Mouse (Mus musculus): ENCODE measurements around the gene Asf1a. TPM values are rescaled to one million over a fixed set of nuclear protein-coding genes. Genes with fewer than 3 reads are reported as not detected.
"Not testable (repeated sequence)": the region's sequence is repeated elsewhere in the genome, so short reads cannot be mapped to it uniquely, and the experiment has no call there.

The Asf1a gene
- total RNA-seq, 2 experiments from 2014 or later, result 28.5 to 30.7 TPM

DNA sequence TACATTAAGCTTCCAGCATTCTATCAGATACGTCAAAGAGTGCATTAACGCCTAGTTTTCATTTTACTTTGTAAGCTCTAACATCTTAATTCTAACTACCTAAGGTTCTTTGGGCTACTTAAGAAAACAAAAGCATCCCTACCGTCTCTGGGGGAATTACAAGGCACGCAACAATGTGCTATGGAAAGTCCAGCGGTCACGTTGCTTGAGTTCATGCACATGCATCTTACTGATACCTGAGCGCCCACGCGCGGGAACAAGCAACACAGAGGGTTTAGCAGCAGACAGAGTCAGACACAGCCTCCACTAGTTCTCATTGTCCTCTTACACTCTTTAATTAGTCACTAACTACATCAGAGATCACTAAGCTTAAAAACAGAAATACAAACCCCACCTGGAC, 37.6 kb downstream of the Asf1a start:
- intact Hi-C loops (cut with DNase I), result no loop called here
- DNase-seq (ENCODE audit: low spot score), result no peak

- no peak for DNase-seq (ENCODE audit: low spot score)
- intact Hi-C loops (cut with DNase I), result no loop called here
These were observed 38.9 kb downstream of the Asf1a start for GRCm38 (mm10) chr10:53635246-53635971.

- DNase-seq (ENCODE audit: low spot score), result no peak
- intact Hi-C loops (cut with DNase I), result loop anchor here (1.0 kb wide), 1 partner anchor 155 kb away; no protein-coding TSS in a partner anchor
These were observed 45.0 kb downstream of the Asf1a start for GRCm38 (mm10) chr10:53641507-53641906.

DNA sequence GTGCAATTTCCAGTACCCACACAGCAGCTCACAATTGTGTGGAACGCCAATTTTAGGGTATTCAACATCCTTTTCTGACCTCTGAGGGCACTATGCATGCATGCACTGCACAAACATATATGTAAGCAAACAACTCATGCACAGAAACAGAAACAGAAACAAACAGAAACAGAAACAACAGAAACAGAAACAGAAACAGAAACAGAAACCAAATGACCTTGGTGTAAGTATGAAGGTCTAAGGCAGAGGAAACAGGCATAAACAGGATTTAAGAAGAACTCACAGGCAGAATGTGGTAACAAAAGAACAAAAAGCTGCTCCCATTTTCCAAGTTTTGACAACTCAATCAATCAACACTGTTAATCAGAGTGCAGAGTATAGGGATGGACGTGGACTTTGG, 54.1 kb downstream of the Asf1a start:
- intact Hi-C loops (cut with DNase I), result no loop called here
- DNase-seq (ENCODE audit: low spot score), result no peak

DNA sequence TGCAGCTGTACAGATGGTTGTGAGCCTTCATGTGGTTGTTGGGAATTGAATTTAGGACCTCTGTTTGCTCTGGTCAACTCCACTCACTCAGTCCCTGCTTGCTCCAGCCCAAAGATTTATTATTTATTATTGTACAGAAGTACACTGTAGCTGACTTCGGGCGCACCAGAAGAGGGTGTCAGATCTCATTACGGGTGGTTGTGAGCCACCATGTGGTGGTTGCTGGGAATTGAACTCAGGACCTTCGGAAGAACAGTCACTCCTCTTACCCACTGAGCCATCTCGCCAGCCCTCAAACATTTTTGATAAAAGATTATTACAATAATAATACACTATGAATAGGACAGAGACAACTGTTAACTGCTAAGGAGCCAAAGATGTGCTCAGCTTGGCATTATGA, 57.7 kb downstream of the Asf1a start:
- intact Hi-C loops (cut with DNase I); DNase-seq (ENCODE audit: low spot score): not testable (repeated sequence)

Other genes starting within 250 kb of the Asf1a start
- gene Cep85l, start 216.8 kb upstream of the Asf1a start, total RNA-seq (2021), result 10 to 100 TPM; 14.5 to 16.1 TPM
- gene Mcm9, start 33.7 kb downstream of the Asf1a start, total RNA-seq (2021), result 1 to 10 TPM; 2.6 TPM
- gene Fam184a, start 154.4 kb downstream of the Asf1a start, total RNA-seq (2021), result 1 to 10 TPM in 1 of 2 experiments, under 1 TPM in 1; 0.81 to 1.9 TPM

Measured in heart, postnatal 25 days (tissue).